Mouse (Mus musculus): ENCODE results near the gene Agtr2.
"Not testable (repeated sequence)": the region's sequence is repeated elsewhere in the genome, so short reads cannot be mapped to it uniquely, and the experiment has no call there.

Agtr2 gene

GRCm38 (mm10) chrX:21484414-21484813 lies at the start of gene Agtr2:
TSS of gene Agtr2 (plus strand) at chrX:21484544.
- DNase-seq (ENCODE audit: low spot score), result no peak

GRCm38 (mm10) chrX:21452519-21452918 lies 31.8 kb upstream of the Agtr2 start:
- DNase-seq (ENCODE audit: low spot score), result no peak

- DNase-seq (ENCODE audit: low spot score), result no peak
These were observed 3.8 kb downstream of the Agtr2 start for GRCm38 (mm10) chrX:21488111-21488510.

- no peak for DNase-seq (ENCODE audit: low spot score)
These were observed 15.9 kb downstream of the Agtr2 start for GRCm38 (mm10) chrX:21500242-21500641.

GRCm38 (mm10) chrX:21507333-21507732 lies 23.0 kb downstream of the Agtr2 start:
- not testable (repeated sequence) for DNase-seq (ENCODE audit: low spot score)

GRCm38 (mm10) chrX:21522590-21522989 lies 38.2 kb downstream of the Agtr2 start:
- no peak for DNase-seq (ENCODE audit: low spot score)
